Mouse (Mus musculus): ENCODE measurements around the gene Chd9.
A peak's percentile ranks its signal among the peaks of the same experiment; 100 is the strongest.

The Chd9 gene

DNA sequence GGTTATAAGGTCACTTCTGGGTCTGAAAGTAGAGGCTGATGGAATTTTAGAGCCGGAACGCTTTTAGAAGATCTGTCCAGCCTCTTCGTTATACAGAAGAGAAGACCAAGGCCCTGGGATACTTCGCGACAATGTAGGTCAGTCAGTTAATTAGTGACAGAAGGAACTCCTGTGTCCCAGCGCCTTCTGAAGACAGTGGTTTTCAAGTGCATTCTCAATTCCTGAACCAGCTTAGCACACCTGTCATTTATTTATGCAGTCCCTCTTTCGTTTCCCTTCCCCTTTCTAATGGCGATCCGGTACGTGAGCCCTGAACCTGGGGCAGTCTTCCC is 79.3 kb downstream of the Chd9 start:
- TF ChIP-seq GATA4 (IDR thresholded peaks at IDR 0.05; ENCODE audit: insufficient replicate concordance, low read length), result no peak

DNA sequence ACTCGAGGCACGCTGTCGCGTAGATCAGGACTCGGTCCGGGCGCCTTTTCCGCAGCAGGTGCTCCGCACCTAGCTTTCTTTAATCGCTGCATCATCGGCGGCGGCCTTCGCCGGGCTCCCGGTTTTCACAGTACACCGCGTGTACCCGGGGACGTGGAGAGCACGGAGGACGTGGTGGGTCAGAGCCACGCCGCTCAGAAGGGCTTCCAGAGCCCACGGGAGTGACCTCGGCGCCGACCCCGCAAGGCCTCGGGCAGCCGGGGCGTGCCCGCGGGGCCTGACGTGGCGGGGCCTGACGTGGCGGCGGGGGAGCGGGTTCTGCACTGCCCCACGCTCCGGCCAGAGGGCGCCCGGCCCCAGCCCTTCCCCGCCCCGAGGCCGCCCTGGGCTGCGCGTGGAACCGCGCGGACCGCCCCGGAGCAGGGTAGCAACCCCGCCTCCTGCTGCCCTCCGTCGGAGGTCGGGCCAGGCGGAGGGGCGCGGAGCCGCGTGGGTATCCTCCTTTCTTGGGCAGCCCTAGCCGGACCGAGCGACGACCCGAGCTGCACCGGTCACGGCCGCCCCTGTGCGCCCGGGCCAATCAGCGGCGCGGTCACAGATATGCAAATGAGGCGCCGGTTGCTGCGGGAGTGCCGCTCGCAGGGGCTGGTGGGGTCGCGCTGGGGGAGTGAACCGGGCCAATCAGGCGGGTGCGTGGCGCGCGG is 79.8 kb downstream of the Chd9 start:
- TF ChIP-seq GATA4 (IDR thresholded peaks at IDR 0.05; ENCODE audit: insufficient replicate concordance, low read length), result peak; percentile 23; the same call in 1 of the 2 replicates

DNA sequence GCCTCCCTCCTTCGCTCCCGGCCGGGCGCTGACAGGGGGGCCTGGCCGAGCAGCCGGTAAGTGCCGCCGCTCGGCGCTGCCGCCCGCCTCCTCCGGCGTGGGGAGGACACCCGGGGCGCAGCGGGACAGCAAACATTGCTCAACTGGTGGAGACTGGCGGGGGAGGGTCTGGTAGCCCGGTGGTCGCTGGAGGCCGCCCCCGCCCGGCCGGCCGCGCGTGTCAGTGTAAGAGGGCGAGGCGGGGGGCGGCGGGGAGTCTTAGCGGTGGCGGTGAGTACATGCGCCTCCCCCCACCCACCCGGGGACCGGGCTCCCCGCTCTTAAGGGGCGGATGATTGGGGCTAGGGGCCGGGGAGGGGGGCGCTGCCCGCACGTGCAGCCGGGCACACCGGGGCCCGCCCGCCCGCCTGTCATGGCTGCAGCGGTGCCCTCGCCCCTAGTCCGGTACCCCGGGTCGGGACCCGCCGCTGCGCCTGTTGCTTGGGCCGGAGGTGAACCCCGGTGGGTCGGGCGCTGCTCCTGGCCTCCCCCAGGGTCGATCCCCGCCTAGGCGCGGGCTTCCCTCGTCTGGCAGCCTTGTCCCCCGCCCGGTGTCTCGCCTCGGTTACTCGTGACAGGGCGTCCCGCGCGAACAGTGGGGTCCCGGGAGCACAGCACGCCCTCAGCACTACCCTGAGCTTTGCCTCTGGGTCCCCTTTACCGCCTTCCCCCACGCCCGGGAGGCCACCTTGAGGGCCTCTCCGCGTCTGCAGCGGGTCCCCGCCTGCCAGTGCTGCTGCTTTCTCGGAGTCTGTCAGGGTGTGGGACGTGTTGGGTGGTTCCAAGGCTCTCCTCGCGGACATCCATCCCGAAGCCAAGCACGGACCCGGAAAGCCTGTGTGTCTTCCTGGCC is 80.7 kb downstream of the Chd9 start:
- no peak for TF ChIP-seq GATA4 (IDR thresholded peaks at IDR 0.05; ENCODE audit: insufficient replicate concordance, low read length)

DNA sequence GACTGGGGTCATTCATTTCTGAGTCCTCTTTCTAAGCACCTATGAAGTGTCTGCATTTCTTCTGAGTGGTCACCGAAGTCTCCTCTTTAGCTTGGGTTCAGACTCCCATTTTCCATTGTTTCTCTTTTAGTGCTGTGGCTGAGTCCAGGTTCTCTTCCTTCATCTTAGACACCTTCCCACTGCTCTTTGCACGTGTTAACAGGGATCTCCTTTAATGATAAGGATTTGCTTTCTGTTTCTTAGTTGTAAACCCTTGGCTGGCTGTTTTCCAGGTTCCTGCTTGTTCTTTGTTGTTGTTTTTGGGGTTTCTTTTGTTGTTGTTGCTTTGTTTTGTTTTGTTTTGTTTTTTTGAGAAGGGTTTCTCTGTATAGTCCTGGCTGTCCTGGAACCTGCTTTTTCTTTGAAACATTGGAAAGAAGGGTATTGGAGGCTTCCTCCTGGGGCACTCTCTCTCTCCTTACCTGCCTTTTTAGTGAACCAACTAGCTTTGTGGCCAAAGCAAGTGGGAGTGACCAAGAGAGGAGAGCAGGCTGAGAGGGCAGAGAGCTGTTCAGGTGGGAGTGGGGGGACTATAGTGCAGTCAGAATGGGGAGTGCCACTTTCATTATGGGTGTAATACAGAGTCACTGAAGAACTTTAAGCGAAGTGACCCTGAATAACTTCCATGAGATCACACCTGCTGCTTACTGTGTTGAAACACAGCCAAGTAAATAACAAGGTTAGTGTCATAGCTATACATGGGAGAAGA is 95.2 kb downstream of the Chd9 start:
- TF ChIP-seq GATA4 (IDR thresholded peaks at IDR 0.05; ENCODE audit: insufficient replicate concordance, low read length), result no peak

DNA sequence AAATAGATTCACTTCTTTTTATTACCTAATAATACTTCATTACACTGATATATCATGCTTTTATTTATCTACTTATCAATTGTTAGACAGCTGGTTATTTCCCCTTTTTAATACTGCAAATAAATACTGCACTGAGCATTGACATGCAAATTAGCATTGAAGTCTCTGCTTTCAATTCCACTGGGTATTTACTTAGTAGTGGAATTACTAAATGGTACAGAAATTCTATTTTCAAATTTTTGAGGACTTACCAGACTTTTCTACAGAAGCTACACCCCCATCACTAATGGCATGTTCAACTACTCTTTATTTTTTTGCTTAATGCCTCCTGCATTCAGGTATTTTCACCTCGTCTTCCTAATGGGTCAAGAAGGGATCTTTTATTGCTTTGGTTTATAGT is 100.3 kb downstream of the Chd9 start:
- TF ChIP-seq GATA4 (IDR thresholded peaks at IDR 0.05; ENCODE audit: insufficient replicate concordance, low read length), result no peak

DNA sequence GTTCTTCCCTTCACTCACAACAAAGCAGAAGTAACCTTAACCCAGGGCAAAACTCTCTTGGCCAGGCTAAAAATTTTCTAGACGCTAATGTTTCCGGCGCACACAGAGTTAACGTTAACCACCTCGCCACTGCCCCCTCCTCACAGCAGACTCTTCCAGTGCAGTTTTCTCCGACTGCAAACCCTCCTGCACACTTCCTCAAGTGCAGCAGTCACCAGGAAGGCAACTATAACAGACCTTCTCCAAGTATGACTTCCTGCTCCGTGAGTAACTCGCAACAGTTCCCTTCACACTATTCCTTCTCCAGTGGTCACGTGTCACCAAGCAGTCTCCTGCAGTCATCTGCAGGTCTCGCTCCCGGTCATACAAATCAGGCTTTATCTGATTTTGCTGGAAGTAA is 104.8 kb downstream of the Chd9 start:
- TF ChIP-seq GATA4 (IDR thresholded peaks at IDR 0.05; ENCODE audit: insufficient replicate concordance, low read length), result no peak

DNA sequence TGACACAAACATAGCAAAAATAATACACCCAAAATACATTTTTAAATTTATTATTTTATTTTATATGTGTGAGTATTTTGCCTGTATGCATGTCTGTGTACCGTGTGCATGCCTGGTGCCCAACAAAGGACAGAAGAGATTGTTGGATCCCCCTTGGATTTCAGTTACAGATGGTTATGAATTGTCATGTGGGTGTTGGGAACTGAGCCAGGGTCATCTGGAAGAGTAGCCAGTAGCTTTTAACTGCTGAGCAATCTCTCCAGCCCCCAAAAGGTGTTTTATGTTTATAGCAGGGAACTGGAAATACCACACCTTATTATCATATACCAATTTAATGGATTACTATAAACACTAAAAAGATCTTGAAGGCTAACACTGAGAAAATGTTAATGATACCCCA is 106.6 kb downstream of the Chd9 start:
- TF ChIP-seq GATA4 (IDR thresholded peaks at IDR 0.05; ENCODE audit: insufficient replicate concordance, low read length), result no peak

DNA sequence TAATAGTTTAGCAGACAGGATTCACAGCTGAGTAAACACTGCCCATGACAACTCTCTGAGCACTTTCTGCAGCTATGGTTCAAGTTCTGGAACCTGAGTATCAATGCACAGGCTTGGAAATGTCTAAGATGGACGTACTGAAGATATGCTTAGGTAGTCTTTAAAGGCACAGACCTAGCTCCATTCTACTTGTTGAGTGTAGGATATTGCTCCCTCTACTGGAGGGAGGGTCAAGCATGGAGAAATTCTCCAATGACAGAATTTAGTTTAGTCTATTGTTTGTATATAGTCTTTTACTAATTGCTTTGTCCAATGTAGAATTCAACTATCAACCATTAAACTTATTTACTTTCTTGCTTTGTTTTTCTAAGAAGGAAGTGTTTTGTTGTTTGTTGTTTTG is 108.7 kb downstream of the Chd9 start:
- TF ChIP-seq GATA4 (IDR thresholded peaks at IDR 0.05; ENCODE audit: insufficient replicate concordance, low read length), result no peak

DNA sequence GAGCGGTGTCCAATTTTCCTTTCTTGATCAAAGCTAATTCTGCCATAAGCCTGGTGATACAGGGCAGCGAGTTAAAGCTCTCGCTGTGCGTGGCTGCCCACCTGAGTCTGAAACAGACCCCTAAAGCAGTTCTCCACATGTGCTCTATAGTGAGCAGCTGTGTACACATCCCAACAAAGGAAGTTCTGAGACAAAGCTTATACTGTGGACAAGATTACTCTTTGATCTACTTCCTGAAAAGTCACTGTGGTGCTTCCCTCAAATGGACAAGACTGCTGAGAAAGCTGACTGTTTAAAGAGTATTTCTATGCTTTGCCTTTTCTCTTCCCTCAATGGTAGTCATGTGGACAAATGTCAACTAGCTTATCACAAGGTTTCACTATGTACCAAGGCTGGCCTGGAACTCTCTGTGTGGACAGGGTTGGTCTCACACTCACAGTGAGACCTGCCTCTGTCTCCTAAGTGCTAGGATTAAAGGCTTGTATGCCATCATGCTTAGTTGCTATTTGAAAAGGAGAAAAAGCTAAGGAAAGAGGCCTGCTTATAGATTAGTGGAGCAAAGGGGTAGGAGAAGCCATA is 110.3 kb downstream of the Chd9 start:
- no peak for TF ChIP-seq GATA4 (IDR thresholded peaks at IDR 0.05; ENCODE audit: insufficient replicate concordance, low read length)

DNA sequence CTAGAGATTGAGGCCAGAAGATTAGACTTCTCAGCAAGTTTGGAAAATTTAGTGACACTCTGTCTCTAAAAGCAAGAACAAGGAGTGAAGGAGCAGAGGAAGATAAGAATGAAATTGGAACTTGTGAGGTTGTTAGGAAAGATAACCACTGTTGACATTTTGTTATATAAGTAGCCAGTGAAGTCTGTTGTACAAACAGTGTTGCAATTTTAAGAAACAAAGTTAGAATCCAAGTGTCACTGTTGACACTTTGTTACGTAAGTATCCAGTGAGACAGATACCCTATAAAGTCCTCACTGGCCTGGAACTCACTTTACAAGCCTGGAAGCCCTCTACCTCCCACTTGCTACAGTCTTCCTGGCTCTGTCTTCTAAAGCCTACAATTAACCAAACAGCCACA is 111.7 kb downstream of the Chd9 start:
- peak; percentile 56; the same call in 1 of the 2 replicates for TF ChIP-seq GATA4 (IDR thresholded peaks at IDR 0.05; ENCODE audit: insufficient replicate concordance, low read length)

DNA sequence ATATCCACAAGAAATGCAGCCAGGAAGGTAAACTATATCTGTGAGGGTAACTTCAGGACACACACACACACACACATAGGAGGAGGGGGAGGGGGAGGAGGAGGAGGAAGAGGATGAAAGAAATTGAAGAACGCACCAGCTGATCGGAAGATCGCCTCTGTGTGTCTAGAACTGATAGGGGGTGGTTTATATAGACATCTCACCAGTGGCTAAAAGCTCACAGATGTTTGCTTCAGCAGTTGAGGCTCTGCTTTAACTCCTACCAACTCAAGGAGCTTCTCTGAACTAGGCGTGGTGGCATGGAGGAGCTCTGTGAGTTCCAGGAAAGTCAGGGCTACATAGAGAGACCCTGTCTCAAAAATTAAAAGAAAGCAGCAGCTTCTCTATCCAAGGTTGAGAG is 115.6 kb downstream of the Chd9 start:
- TF ChIP-seq GATA4 (IDR thresholded peaks at IDR 0.05; ENCODE audit: insufficient replicate concordance, low read length), result no peak

DNA sequence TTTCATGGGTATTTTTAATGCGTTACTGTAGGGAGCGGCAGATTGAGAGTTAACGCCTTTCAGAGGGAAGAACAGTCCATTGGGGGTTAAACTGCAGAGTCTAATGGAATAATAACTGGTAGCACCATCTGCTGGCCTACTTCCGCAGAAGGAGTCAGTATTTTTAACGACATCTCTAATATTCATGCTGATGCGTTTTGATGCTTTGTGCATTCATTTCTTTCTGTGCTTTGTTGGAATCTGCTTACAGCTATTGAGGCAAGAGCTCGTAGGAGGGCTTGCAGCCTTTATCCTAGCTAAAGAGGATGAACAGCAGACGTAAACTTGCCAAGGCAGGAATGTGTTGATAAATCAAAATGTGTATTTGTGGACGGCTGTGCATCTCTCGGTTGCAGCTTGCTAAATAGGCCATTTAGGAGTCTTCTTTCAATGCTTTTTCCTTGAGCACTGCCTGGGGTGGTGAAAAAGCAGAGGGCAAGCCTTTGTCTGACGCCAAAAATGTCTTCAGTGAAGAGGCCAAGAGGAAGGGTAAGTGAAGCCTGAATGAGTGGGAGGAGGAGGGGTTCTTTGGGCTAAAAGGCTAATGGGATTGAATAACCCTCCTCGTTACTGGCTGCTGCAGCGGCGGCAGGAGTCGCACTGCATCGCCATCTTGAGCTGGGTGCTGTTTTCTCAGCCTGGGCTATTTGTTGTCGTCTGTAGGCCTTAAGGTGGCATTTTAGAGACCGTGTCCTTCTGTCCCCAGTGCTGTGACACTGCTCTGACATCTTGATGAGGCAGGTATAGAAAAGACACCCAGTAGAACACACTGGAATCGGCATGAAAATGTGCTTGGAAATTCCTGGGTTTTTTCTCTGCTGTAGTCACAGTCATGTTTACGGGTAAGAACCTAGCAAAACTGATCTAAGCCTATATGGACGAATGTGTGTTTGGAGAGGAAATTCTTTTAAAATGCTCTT is 126.9 kb downstream of the Chd9 start:
- TF ChIP-seq GATA4 (IDR thresholded peaks at IDR 0.05; ENCODE audit: insufficient replicate concordance, low read length), result no peak

DNA sequence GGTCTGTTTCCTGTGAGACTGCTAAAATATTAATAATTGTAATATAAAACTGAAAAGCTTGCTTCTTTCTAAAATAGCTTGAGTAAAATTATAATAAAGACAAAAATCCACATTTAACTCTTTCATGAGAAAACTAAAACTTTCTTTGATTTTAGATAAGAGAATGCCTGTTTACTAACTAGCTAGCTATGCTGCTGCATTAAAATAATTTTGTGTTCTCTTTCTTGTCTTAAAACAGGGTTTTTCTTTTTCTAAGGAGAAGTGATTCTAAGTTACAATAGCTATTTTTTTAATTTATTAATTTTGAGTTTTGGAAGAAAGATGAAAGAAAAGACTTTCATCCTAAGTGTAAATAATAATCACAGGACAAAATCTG is 127.6 kb downstream of the Chd9 start:
- no peak for TF ChIP-seq GATA4 (IDR thresholded peaks at IDR 0.05; ENCODE audit: insufficient replicate concordance, low read length)

DNA sequence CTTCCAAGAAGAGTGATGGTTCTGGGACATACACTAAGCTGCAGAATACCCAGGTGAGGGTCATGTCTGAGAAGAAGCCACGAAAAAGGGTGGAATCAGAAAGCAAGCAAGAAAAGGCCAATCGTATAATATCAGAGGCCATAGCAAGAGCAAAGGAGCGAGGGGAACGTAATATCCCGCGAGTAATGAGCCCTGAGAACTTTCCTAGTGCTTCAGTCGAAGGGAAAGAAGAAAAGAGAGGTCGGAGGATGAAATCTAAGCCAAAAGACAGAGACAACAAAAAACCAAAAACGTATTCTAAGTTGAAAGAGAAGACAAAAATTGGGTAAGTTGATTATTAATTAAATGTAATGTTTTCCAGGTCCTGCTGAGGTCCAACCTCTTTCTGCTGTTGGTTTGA is 128.2 kb downstream of the Chd9 start:
- TF ChIP-seq GATA4 (IDR thresholded peaks at IDR 0.05; ENCODE audit: insufficient replicate concordance, low read length), result no peak
